Mouse (Mus musculus) bone marrow, adult 2 months (tissue): ENCODE measurements around the gene Bhlhe41.

Source experiments
- CTCF ChIP-seq: fragments of 200-500 bp; IDR thresholded peaks from 2 replicates; pipeline ENCODE4 v1.5.1; 2011; ENCODE audit warnings: low read length, control low read depth; ENCODE audit not compliant: control insufficient read depth, insufficient read depth
- POLR2A ChIP-seq: fragments of 200-500 bp; IDR thresholded peaks from 2 replicates; pipeline ENCODE4 v1.6.1; 2011; ENCODE audit warnings: low read depth, mild to moderate bottlenecking, control low read depth, low read length, borderline replicate concordance; ENCODE audit not compliant: control insufficient read depth

DNA sequence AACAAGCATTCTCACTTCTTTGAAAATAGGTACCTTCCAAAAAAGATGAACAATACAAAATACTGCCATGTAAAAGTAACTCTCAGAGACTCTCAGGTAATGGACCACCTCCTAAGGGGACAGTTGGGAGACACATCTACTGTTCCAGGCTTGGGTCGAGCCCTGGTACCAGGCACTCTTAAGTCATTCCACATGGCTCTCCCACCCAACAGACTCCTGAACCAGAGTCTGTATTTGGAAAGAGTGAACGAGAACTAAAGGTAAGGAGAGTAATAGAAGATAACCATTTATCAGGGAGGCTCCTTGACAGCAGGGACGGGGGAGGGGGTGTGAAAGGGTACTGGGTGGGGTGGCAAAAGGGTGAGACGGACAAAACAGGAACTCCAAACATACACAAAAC lies 3.0 kb downstream of the Bhlhe41 start:
- TF ChIP-seq CTCF (no peak), POLR2A (no peak)
